Mouse (Mus musculus) liver, embryonic 13.5 days (tissue): Measurements from ENCODE around the gene Crebzf. TPM values are rescaled to one million over a fixed set of nuclear protein-coding genes. Genes with fewer than 3 reads are reported as not detected.
A peak's percentile ranks its signal among the peaks of the same experiment; 100 is the strongest.

Experiments
- ATAC-seq: fragments of 200-750 bp; cut with Nextera tagmentation; 2 replicates; pipeline ENCODE4 v1.8.0; 2017; ENCODE audit warnings: low read depth, mild to moderate bottlenecking, moderate number of reproducible peaks, moderate library complexity
- DNase-seq: peaks from one replicate; pipeline ENCODE4 v3.0.0; 2022
- H3K27ac ChIP-seq: fragments of 300-500 bp; sonication (generic); 2 replicates; pipeline ENCODE4 v1.5.1; 2015; ENCODE audit warnings: moderate library complexity, mild to moderate bottlenecking, inconsistent platforms
- H3K27me3 ChIP-seq: fragments of 300-500 bp; sonication (generic); 2 replicates; pipeline ENCODE4 v1.6.1; 2015; ENCODE audit warnings: mild to moderate bottlenecking, inconsistent platforms
- H3K36me3 ChIP-seq: fragments of 300-500 bp; sonication (generic); 2 replicates; pipeline ENCODE4 v1.6.1; 2015; ENCODE audit warnings: mild to moderate bottlenecking, inconsistent platforms
- H3K4me1 ChIP-seq: fragments of 300-500 bp; sonication (generic); replicated peaks from 2 replicates; pipeline ENCODE4 v1.6.1; 2015; ENCODE audit warnings: inconsistent platforms
- H3K4me2 ChIP-seq: fragments of 300-500 bp; sonication (generic); 2 replicates; pipeline ENCODE4 v1.6.1; 2015; ENCODE audit warnings: inconsistent platforms, mild to moderate bottlenecking, moderate library complexity
- H3K4me3 ChIP-seq: fragments of 300-500 bp; sonication (generic); replicated peaks from 2 replicates; pipeline ENCODE4 v1.5.1; 2015; ENCODE audit warnings: mild to moderate bottlenecking, inconsistent platforms
- H3K9ac ChIP-seq: fragments of 300-500 bp; sonication (generic); 2 replicates; pipeline ENCODE4 v1.6.1; 2015; ENCODE audit warnings: mild to moderate bottlenecking, inconsistent platforms
- H3K9me3 ChIP-seq: fragments of 300-500 bp; sonication (generic); replicated peaks from 2 replicates; pipeline ENCODE4 v1.6.1; 2016; ENCODE audit warnings: inconsistent platforms
- WGBS: fragments of 180-500 bp; shearing (Covaris S2); methylation state at CpG from one replicate; pipeline ENCODE4 v1.1.7; 2015; ENCODE audit not compliant: insufficient replicate concordance; 5-methylcytosine and 5-hydroxymethylcytosine counted together
- polyA plus RNA-seq: library from polyadenylated mRNA; unstranded; fragments of >200 nt; fragmentation: Nextera tagmentation; extraction: Ambion mirVana; gene quantifications from 2 replicates; pipeline ENCODE4 v1.2.1, GENCODE M21; 2015

Gene Crebzf
- polyA plus RNA-seq, 1 experiment from 2014 or later: 13.7 TPM

DNA sequence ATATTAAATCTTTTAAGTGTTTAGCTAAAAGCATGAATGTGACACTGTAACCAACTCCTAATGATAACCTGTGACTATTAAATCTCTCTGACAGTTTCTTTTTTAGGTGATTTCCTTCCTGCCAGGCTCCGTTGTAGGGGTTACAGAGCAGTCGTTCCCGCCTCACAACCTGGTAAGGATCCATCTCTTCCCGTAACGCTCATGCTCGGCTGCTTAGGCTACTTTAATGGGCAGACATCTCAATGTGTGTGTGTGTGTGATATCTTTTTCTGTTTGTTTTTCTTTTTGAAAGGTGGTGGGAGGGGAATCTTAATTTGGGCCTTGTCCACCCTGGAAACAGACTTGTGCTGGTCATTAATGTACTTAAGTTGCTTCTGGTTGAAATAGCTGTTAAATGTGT, 1.7 kb downstream of the Crebzf start:
- no peak for ATAC-seq
- Histone ChIP-seq H3K4me2 (peak overlapping the region; percentile 86), H3K4me1 (peaks cover 9% of the 10 kb centered on the region), H3K36me3 (peaks cover 12% of the 10 kb centered on the region), H3K9me3 (no peaks in the 10 kb centered on the region), H3K9ac (peak overlapping the region; percentile 99), H3K27ac (peak overlapping the region; percentile 94), H3K4me3 (peak overlapping the region; percentile 98), H3K27me3 (no peaks in the 10 kb centered on the region)
- under 1% methylated on average over 6 of the region's 6 CpGs for WGBS
- no peak for DNase-seq

DNA sequence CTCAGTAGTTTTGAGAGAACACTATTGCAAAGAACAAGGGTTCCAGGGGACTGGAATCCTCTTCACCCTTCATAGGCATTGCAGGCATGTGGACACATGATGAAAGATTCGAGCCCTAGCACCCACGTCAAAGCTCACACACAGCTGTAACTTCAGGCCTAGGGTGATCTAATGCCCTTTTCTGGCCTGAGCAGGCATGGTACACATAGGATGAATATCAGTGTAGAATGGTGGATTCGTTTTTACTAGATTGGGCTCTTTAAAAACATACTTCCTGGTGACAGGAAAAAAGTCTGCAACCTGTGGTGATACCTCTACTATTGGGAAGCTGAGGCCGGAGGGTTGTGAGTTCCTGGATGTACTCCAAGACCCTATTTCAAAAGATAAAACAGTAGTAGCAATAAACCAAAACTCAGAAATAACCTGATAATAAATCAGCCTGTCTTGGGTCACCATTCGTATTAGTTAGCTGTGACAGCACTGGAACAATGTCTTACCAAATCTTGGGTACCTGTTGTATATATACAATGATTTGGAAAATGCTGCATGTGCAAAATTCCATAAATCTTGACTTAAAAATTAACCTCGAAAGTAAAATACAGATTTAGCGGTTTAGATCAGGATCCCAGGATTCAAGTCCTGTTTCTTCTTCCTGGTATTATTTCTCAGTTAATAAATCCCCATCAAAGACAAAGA, 13.8 kb downstream of the Crebzf start:
- peak overlapping the region; percentile 80 for H3K9ac ChIP-seq
- no peak for DNase-seq
- peak overlapping the region; percentile 87 for H3K4me2 ChIP-seq
- H3K36me3 ChIP-seq: peaks cover 25% of the 10 kb centered on the region
- no peak for ATAC-seq
- H3K27ac ChIP-seq: peak overlapping the region; percentile 84
- 17% methylated on average over 7 of the region's 7 CpGs for WGBS
- no peaks in the 10 kb centered on the region for H3K27me3 ChIP-seq
- no peaks in the 10 kb centered on the region for H3K9me3 ChIP-seq
- peaks cover 26% of the 10 kb centered on the region for H3K4me1 ChIP-seq
- H3K4me3 ChIP-seq: peak overlapping the region; percentile 77

DNA sequence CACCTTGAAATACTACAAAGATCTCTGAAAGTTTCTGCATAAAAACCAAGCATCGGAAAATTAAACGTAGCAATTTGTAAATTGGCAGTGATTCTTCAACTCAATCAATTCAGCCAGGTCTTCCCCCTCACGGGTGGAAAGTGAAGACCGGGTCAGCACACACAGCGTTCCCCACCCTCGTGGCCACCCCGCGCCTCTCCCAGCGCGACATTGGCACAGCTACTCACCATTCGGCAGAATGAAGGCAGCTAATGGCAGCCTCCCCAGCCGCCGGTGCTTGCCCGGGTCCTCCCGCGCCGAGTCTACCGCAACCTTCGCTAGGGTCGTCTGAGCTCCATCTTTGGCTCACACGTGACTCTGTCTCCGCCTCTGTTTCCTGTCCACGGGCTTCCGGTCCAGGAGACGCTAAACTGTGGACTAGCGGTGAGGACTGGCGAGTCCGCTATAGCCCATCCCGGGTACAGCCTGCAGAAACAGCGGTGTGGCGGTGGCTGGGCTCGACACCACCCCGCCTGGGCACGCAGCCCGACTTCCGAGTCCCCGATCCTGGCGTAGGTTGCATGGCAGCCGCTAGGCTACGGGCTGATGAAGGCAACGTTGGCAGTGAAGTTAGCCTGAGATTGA, 14.4 kb downstream of the Crebzf start, which contains the start of gene Tmem126a:
Tmem126a (minus strand) TSS at position 385 of the 624 bp plus-strand sequence.
- H3K4me3 ChIP-seq: peak within 1 kb of the TSS; percentile 77
- peak within 1 kb of the TSS; percentile 87 for H3K4me2 ChIP-seq
- H3K27ac ChIP-seq: peak within 1 kb of the TSS; percentile 84
- peaks cover 26% of the 10 kb centered on the region for H3K4me1 ChIP-seq
- H3K9ac ChIP-seq: peak within 1 kb of the TSS; percentile 80
- peaks cover 18% of the 10 kb centered on the region for H3K36me3 ChIP-seq
- H3K9me3 ChIP-seq: no peaks in the 10 kb centered on the region
- under 1% methylated on average over 41 of the region's 41 CpGs for WGBS
- ATAC-seq (peak; percentile 95), DNase-seq (peak; percentile 75)
- no peaks in the 10 kb centered on the region for H3K27me3 ChIP-seq

DNA sequence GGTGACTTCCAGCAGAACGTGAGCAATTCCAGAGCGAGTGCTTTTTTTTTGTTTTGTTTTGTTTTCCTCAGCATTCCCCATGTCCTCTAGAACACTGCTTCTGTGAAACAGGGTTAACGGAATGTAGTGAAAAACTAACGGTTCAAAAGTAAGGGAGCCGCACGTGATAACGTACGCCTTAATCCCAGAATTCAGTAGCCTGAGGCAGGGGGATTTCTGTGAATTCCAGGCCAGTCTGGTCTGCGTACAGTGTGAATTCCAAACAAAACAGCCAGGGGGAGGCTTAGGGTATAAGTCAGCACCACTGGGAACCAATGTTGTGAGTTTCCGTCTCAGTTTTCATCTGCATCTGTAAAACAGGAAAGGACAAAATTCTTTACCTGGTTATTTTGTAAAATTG, 15.0 kb downstream of the Crebzf start:
- no peaks in the 10 kb centered on the region for H3K9me3 ChIP-seq
- H3K4me2 ChIP-seq: peak overlapping the region; percentile 87
- H3K27me3 ChIP-seq: no peaks in the 10 kb centered on the region
- 6% methylated on average over 10 of the region's 10 CpGs for WGBS
- H3K9ac ChIP-seq: peak overlapping the region; percentile 80
- peaks cover 14% of the 10 kb centered on the region for H3K36me3 ChIP-seq
- peak overlapping the region; percentile 84 for H3K27ac ChIP-seq
- H3K4me3 ChIP-seq: peak overlapping the region; percentile 77
- peaks cover 26% of the 10 kb centered on the region for H3K4me1 ChIP-seq
- DNase-seq (no peak), ATAC-seq (peak; percentile 10; the same call in 1 of the 2 replicates)

GRCm38 (mm10) chr7:90460330-90460729, 17.8 kb downstream of the Crebzf start:
- Histone ChIP-seq H3K4me2 (peak overlapping the region; percentile 16; the same call in 1 of the 2 replicates), H3K9me3 (no peaks in the 10 kb centered on the region), H3K36me3 (no peaks in the 10 kb centered on the region), H3K4me1 (peaks cover 26% of the 10 kb centered on the region), H3K27me3 (no peaks in the 10 kb centered on the region), H3K27ac (no peak overlapping the region), H3K4me3 (no peak overlapping the region), H3K9ac (no peak overlapping the region)
- no peak for DNase-seq
- 49% methylated on average over 10 of the region's 10 CpGs for WGBS
- no peak for ATAC-seq

DNA sequence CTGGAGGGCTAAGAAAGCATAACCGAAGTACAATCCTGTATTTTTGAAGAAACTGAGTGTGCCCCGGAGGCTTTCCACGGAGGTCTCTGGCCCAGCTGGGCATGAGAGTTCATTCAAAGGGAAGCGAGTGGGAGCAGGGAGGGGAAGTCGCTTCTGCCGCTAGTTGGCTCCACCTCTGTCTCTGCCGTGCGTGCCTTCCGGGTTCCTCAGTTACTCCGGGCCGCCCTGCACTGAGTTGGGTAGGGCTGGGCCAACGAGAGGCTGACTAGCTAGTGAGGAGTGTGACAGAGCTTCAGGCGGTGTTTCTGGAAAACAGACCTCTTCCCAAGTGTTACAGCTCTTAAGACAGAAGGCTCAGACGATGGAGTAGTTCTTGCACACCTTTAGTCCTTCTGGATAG, 18.4 kb downstream of the Crebzf start:
- DNase-seq: peak; percentile 45
- no peak overlapping the region for H3K9ac ChIP-seq
- H3K4me3 ChIP-seq: no peak overlapping the region

GRCm38 (mm10) chr7:90461441-90461840, 18.9 kb downstream of the Crebzf start:
- DNase-seq: no peak
- H3K4me2 ChIP-seq: 0 out of 2 replicates have a peak overlapping the region, but pooled peaks have one; percentile 16
- H3K4me1 ChIP-seq: peaks cover 17% of the 10 kb centered on the region
- 70% methylated on average over 5 of the region's 5 CpGs for WGBS
- H3K27me3 ChIP-seq: no peaks in the 10 kb centered on the region
- H3K27ac ChIP-seq: no peak overlapping the region
- H3K36me3 ChIP-seq: no peaks in the 10 kb centered on the region
- no peaks in the 10 kb centered on the region for H3K9me3 ChIP-seq
- no peak overlapping the region for H3K9ac ChIP-seq
- ATAC-seq: no peak
- no peak overlapping the region for H3K4me3 ChIP-seq

More for the DNA sequence above, 18.4 kb downstream of the Crebzf start:
- H3K27me3 ChIP-seq: no peaks in the 10 kb centered on the region
- no peaks in the 10 kb centered on the region for H3K36me3 ChIP-seq
- peaks cover 22% of the 10 kb centered on the region for H3K4me1 ChIP-seq
- peak; percentile 50; the same call in 1 of the 2 replicates for ATAC-seq
- H3K4me2 ChIP-seq: peak overlapping the region; percentile 16; the same call in 1 of the 2 replicates
- WGBS: 13% methylated on average over 14 of the region's 14 CpGs
- no peak overlapping the region for H3K27ac ChIP-seq
- no peaks in the 10 kb centered on the region for H3K9me3 ChIP-seq

DNA sequence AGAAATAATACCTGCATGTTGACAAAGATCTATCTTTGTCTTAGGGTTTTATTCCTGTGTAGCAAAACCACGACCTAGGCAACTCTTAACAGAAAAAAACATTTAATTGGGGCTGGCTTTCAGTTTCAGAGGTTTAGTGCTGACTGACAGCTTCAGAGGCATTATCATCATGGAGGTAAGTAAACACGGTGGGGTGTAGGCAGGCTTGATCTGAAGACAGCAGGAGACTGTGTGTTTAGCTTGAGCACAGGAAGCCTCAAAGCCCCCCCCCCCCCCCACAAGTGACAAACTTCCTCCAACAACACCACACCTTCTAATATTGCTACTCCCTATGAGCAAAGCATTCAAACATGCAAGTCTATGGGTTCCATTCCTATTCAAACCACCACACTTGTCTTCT, 31.0 kb downstream of the Crebzf start:
- Histone ChIP-seq H3K4me3 (no peak overlapping the region), H3K36me3 (peaks cover 9% of the 10 kb centered on the region), H3K27me3 (peaks cover 9% of the 10 kb centered on the region; the same call in 1 of the 2 replicates), H3K27ac (no peak overlapping the region), H3K9me3 (no peaks in the 10 kb centered on the region), H3K4me2 (no peak overlapping the region), H3K9ac (no peak overlapping the region), H3K4me1 (peaks cover 28% of the 10 kb centered on the region)
- ATAC-seq (no peak), DNase-seq (no peak)
- WGBS: 28% methylated on average over 2 of the region's 2 CpGs

DNA sequence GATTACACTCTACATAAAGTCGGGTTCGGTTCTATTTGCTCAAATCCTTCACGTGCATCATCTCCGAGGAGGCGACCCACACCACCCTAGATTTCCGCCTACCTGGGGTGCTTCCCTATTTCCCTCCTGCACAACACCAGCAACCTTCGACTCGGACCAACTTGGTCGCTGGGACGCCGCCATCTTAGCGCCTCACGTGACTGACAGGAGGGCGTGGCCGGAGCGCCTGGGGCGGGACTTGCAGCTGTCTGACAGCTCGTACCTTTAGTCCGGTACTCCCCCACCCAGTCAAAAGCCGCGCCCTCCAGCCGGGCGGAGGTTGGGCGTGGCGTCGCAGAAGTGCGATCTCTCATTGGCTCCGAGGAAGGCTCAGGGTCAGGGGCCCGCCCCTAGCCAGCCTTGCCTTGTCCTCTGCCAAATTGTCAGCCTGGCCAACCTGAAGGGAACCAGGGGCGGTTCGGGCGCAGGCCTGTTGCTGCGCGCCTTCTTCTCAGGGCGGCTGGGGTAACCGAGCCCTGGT, 33.3 kb downstream of the Crebzf start, which contains the start of gene Tmem126b:
Tmem126b (minus strand) TSS at position 209 of the 520 bp plus-strand sequence.
- DNase-seq: peak; percentile 100
- no peaks in the 10 kb centered on the region for H3K36me3 ChIP-seq
- under 1% methylated on average over 36 of the region's 36 CpGs for WGBS
- peaks cover 12% of the 10 kb centered on the region; the same call in 1 of the 2 replicates for H3K27me3 ChIP-seq
- peaks cover 28% of the 10 kb centered on the region for H3K4me1 ChIP-seq
- peak within 1 kb of the TSS; percentile 73 for H3K4me3 ChIP-seq
- peak within 1 kb of the TSS; percentile 67 for H3K27ac ChIP-seq
- H3K9ac ChIP-seq: peak within 1 kb of the TSS; percentile 84
- peak within 1 kb of the TSS; percentile 99 for H3K4me2 ChIP-seq
- ATAC-seq: peak; percentile 100
- H3K9me3 ChIP-seq: no peaks in the 10 kb centered on the region

DNA sequence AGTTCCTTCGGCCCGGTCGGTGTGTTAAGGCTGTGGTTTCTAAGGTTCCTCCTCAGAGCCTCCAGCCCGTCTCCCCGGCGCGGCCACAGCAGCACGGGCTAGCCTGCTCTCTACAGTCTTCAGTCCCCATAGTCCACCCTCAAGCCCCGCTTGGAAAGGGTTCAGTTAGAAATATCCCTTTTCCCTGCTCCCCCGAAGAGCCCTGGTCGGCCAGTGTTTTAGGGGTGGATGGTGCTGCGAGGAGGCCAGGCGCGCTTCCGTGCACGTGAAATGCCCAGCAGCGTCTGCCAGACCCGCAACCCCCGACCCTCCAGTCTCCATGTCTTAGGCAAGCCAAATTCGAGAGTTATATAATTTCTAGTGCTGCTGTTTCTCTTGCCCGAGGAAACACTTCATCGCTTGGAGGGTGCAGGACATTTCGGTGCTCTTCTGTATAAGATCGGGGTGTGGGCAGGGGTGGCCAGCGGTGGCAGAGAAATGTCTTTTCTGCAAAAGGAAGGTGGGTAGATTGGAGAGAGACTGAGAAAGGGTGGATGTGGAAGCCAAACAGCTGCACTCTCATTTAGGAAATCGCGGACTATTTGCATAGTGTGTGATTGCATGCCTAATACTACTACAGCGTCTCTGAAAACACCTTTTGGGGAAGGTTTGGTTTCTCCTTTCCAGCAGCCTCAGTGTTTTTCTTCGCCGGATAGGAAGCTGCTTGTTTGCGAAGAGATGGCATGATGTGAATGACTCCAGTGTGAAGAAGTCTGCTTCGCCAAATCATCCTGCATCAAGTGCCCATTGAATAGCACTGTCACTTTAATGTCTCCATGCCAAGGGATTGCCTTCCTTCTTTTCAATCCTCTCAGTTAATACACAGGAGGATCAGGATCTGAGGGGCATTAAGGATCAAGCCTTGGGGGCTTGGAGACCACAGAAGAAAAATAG, 34.0 kb downstream of the Crebzf start, which contains the start of gene Dlg2:
Dlg2 (plus strand) TSS at position 360 of the 933 bp plus-strand sequence.
- WGBS: under 1% methylated on average over 32 of the region's 32 CpGs
- Histone ChIP-seq H3K9ac (peak within 1 kb of the TSS; percentile 84), H3K9me3 (no peaks in the 10 kb centered on the region), H3K27me3 (peaks cover 14% of the 10 kb centered on the region; the same call in 1 of the 2 replicates), H3K4me3 (peak within 1 kb of the TSS; percentile 73), H3K27ac (peak within 1 kb of the TSS; percentile 67), H3K4me1 (peaks cover 28% of the 10 kb centered on the region), H3K4me2 (peak within 1 kb of the TSS; percentile 99), H3K36me3 (no peaks in the 10 kb centered on the region)
- DNase-seq: no peak
- ATAC-seq: no peak
